Mouse (Mus musculus): ENCODE results near the gene Stxbp4.

- TF ChIP-seq CTCF (IDR thresholded peaks at IDR 0.05; ENCODE audit: borderline replicate concordance, insufficient read depth, low read length) = no peak
- no peak for TF ChIP-seq POLR2A (IDR thresholded peaks at IDR 0.05; ENCODE audit: low read depth, low read length)
Observed at GRCm38 (mm10) chr11:90525311-90525710, 112.6 kb downstream of the Stxbp4 start.

Data from embryonic fibroblast, embryonic 13.5 days (primary cell).